Mouse (Mus musculus): ENCODE results near the gene Hist1h2ah.

- TF ChIP-seq CTCF (IDR thresholded peaks at IDR 0.05 in 2 of 3, conservative IDR thresholded peaks at IDR 0.05 in 1 of 3; ENCODE audit: control insufficient read depth in 1 of 3, insufficient read depth in 1 of 3, low read depth in 2 of 3, low read length in 3 of 3, poor library complexity in 1 of 3, severe bottlenecking in 1 of 3): no peak
- no peak for TF ChIP-seq POLR2A (IDR thresholded peaks at IDR 0.05; ENCODE audit: control insufficient read depth in 1 of 2, insufficient read depth in 1 of 2, low read depth in 1 of 2, low read length in 2 of 2, poor library complexity in 1 of 2)
- TF ChIP-seq E2F4 (IDR thresholded peaks at IDR 0.05; ENCODE audit: borderline replicate concordance, low read depth, low read length): no peak
- TF ChIP-seq MYB (IDR thresholded peaks at IDR 0.05; ENCODE audit: low read depth, low read length): no peak
- no peak for TF ChIP-seq MYC (IDR thresholded peaks at IDR 0.05; ENCODE audit: low read depth, low read length)
- TF ChIP-seq HCFC1 (IDR thresholded peaks at IDR 0.05; ENCODE audit: low read depth, low read length): no peak
- no peak for TF ChIP-seq USF1 (IDR thresholded peaks at IDR 0.05; ENCODE audit: low read depth, low read length)
- no peak for TF ChIP-seq SMC3 (IDR thresholded peaks at IDR 0.05; ENCODE audit: low read depth, low read length)
- no peak for TF ChIP-seq SIN3A (IDR thresholded peaks at IDR 0.05; ENCODE audit: low read length)
- TF ChIP-seq EP300 (IDR thresholded peaks at IDR 0.05; ENCODE audit: low read depth in 1 of 2, low read length in 2 of 2): no peak
- TF ChIP-seq ETS1 (IDR thresholded peaks at IDR 0.05; ENCODE audit: low read depth, low read length): no peak
Observed at GRCm38 (mm10) chr13:22063468-22063867, 28.1 kb upstream of the Hist1h2ah start.
